Mouse (Mus musculus): ENCODE results near the gene Fnip1.

Gene Fnip1

GRCm38 (mm10) chr11:54542414-54542813 is 104.4 kb downstream of the Fnip1 start:
- DNase-seq (ENCODE audit: low spot score in 2 of 2): no peak

- DNase-seq (ENCODE audit: low spot score in 2 of 2): no peak
Measured at GRCm38 (mm10) chr11:54554970-54555369, 117.0 kb downstream of the Fnip1 start.

GRCm38 (mm10) chr11:54562761-54563160 is 124.8 kb downstream of the Fnip1 start:
- no peak for DNase-seq (ENCODE audit: low spot score in 2 of 2)
